Mouse (Mus musculus) midbrain, embryonic 12.5 days (tissue): ENCODE measurements around the gene Pdia3. TPM values are rescaled to one million over a fixed set of nuclear protein-coding genes. Genes with fewer than 3 reads are reported as not detected.
"Not testable (repeated sequence)": the region's sequence is repeated elsewhere in the genome, so short reads cannot be mapped to it uniquely, and the experiment has no call there.

Source experiments
- ATAC-seq: fragments of 200-750 bp; cut with Nextera tagmentation; 2 replicates; pipeline ENCODE4 v1.8.0; 2017; ENCODE audit warnings: low read depth, moderate TSS enrichment, moderate library complexity; ENCODE audit not compliant: low FRiP score
- H3K27ac ChIP-seq: fragments of 300-500 bp; sonication (generic); replicated peaks from 2 replicates; pipeline ENCODE4 v1.5.1; 2016; ENCODE audit warnings: mild to moderate bottlenecking
- H3K27me3 ChIP-seq: fragments of 300-500 bp; sonication (generic); 2 replicates; pipeline ENCODE4 v1.6.1; 2016; ENCODE audit warnings: mild to moderate bottlenecking
- H3K36me3 ChIP-seq: fragments of 300-500 bp; sonication (generic); 2 replicates; pipeline ENCODE4 v1.6.1; 2016
- H3K4me1 ChIP-seq: fragments of 300-500 bp; sonication (generic); 2 replicates; pipeline ENCODE4 v1.6.1; 2016
- H3K4me2 ChIP-seq: fragments of 300-500 bp; sonication (generic); replicated peaks from 2 replicates; pipeline ENCODE4 v1.6.1; 2016; ENCODE audit warnings: mild to moderate bottlenecking, moderate library complexity
- H3K4me3 ChIP-seq: fragments of 300-500 bp; sonication (generic); 2 replicates; pipeline ENCODE4 v1.5.1; 2016; ENCODE audit warnings: mild to moderate bottlenecking
- H3K9ac ChIP-seq: fragments of 300-500 bp; sonication (generic); replicated peaks from 2 replicates; pipeline ENCODE4 v1.6.1; 2016; ENCODE audit warnings: mild to moderate bottlenecking, moderate library complexity
- H3K9me3 ChIP-seq: fragments of 300-500 bp; sonication (generic); 2 replicates; pipeline ENCODE4 v1.6.1; 2016; ENCODE audit warnings: mild to moderate bottlenecking
- WGBS: fragments of 180-500 bp; shearing (Covaris S2); methylation state at CpG from one replicate; pipeline ENCODE4 v1.1.7; 2016; 5-methylcytosine and 5-hydroxymethylcytosine counted together
- polyA plus RNA-seq: library from polyadenylated mRNA; unstranded; fragments of >200 nt; fragmentation: Nextera tagmentation; extraction: Ambion mirVana; gene quantifications from 2 replicates; pipeline ENCODE4 v1.2.1, GENCODE M21; 2016

The Pdia3 gene
- polyA plus RNA-seq, 1 experiment from 2014 or later: 459 TPM

DNA sequence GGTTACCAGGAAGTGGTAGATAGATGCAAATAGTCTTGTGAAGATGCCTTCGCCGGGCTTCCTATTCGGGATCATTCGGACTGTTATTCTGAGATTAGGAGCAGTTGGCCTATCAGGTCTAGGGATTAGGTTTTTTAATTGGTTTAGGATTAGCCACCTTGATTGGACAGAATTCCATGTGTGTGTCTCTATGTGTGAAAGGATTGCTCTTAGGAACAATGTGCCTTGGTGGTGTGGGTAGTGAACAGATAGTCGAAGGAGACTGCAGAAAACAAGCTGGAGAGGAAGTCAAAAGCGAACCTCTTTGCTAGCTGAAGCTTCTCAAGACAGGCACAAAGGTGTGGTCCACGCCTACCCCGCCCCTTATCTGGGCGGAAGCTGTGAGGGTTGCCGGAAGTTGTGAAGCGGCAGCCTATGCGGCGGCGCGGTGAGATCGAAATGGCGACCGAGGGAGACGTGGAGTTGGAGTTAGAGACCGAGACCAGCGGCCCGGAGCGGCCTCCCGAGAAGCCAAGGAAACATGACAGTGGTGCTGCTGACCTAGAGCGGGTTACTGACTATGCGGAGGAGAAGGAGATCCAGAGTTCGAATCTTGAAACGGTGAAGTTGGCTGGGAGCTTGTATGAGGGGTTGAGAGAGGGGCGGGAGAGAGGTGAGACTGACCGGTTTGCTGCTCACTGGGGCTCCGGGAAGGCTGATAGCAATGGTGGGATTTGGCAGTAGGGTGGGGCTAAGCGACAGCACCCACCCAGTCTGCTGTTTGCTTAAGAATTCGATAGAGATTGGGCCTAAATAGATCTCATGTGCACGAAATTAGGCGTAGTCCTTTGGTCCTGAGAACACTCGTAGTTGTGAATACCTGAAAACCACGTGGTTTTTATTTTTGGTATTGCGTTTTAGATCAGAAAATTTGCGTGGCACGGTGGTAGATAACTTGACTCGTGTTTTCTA lies 43.4 kb downstream of the Pdia3 start, which contains the start of gene Serinc4:
Gene Serinc4, minus strand, starts transcription at position 90 of the 951 bp plus-strand sequence.
- Histone ChIP-seq H3K27ac (peak within 1 kb of the TSS; percentile 63), H3K4me3 (peak within 1 kb of the TSS; percentile 71), H3K4me1 (peaks cover 18% of the 10 kb centered on the region), H3K36me3 (peaks cover 44% of the 10 kb centered on the region), H3K9ac (peak within 1 kb of the TSS; percentile 73), H3K9me3 (no peaks in the 10 kb centered on the region), H3K4me2 (peak within 1 kb of the TSS; percentile 69), H3K27me3 (no peaks in the 10 kb centered on the region)
- ATAC-seq: peak; percentile 89
- WGBS: 4% methylated on average over 41 of the region's 41 CpGs

DNA sequence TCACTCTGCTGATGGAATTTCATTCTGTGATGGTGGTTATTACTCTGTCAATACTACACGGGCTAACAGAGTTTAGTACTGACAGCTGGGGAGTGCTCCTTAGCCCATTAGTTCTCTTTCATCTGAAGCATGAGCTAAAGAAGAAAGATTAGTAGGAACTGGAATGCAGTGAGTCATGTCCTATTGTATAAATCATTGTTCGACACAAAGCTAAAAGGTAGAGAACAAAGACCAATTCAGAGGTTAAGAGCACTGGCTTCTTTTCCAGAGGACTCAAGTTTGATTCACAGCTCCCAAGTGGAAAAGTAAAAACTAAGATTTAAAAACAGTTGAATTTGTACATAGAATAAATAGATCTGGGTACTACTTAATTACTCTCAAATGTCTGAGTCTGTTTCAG lies 46.5 kb downstream of the Pdia3 start:
- peaks cover 13% of the 10 kb centered on the region for H3K4me1 ChIP-seq
- no peak overlapping the region for H3K4me3 ChIP-seq
- H3K9ac ChIP-seq: no peak overlapping the region
- no peak overlapping the region for H3K4me2 ChIP-seq
- WGBS: 61% methylated on average over 2 of the region's 2 CpGs
- H3K27ac ChIP-seq: no peak overlapping the region
- no peak for ATAC-seq
- H3K27me3 ChIP-seq: no peaks in the 10 kb centered on the region
- no peaks in the 10 kb centered on the region for H3K9me3 ChIP-seq
- H3K36me3 ChIP-seq: peaks cover 19% of the 10 kb centered on the region

DNA sequence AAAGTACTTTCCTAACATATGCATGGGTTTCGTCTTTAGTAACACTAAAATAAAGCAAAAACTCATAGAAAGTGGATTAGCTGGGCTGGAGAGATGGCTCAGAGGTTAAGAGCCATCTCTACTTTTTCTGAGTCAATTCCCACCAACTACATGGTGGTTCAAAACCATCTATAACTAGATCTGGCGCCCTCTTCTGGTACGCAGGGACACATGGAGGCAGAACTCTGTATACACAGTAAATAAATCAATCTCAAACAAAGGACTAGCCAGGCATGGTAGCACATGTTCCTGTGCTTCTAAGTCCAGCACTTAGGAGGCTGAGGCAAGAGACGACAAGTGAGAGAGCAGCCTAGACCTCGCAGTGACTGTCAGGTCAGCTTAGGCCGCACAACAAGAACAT lies 55.4 kb downstream of the Pdia3 start:
- not testable (repeated sequence) for H3K4me3 ChIP-seq, H3K27me3 ChIP-seq, H3K9me3 ChIP-seq, H3K27ac ChIP-seq, H3K4me2 ChIP-seq, H3K4me1 ChIP-seq, H3K9ac ChIP-seq, ATAC-seq, H3K36me3 ChIP-seq
- WGBS: 100% methylated on average over 2 of the region's 6 CpGs

DNA sequence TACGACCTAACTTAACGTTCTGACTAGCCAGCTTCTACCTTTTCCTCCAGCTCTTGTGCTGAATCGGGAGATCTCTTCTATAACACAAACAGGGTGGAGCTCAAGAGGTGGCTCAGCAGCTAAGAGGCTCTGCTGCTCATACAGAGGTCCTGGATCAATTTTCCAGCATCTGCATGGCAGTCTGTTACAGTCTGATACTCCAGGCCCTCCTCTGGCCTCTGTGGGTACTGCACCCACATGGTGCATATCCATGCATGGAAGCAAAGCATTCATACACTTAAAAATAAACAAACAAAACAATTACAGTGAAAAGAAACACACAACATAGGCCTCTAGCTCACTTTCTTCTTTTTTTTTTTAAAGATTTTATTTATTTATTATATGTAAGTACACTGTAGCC lies 59.2 kb downstream of the Pdia3 start:
- not testable (repeated sequence) for H3K4me1 ChIP-seq, H3K9me3 ChIP-seq, H3K4me2 ChIP-seq, H3K4me3 ChIP-seq, H3K27me3 ChIP-seq, ATAC-seq, H3K9ac ChIP-seq, H3K27ac ChIP-seq, H3K36me3 ChIP-seq
- 97% methylated on average over 3 of the region's 3 CpGs for WGBS

DNA sequence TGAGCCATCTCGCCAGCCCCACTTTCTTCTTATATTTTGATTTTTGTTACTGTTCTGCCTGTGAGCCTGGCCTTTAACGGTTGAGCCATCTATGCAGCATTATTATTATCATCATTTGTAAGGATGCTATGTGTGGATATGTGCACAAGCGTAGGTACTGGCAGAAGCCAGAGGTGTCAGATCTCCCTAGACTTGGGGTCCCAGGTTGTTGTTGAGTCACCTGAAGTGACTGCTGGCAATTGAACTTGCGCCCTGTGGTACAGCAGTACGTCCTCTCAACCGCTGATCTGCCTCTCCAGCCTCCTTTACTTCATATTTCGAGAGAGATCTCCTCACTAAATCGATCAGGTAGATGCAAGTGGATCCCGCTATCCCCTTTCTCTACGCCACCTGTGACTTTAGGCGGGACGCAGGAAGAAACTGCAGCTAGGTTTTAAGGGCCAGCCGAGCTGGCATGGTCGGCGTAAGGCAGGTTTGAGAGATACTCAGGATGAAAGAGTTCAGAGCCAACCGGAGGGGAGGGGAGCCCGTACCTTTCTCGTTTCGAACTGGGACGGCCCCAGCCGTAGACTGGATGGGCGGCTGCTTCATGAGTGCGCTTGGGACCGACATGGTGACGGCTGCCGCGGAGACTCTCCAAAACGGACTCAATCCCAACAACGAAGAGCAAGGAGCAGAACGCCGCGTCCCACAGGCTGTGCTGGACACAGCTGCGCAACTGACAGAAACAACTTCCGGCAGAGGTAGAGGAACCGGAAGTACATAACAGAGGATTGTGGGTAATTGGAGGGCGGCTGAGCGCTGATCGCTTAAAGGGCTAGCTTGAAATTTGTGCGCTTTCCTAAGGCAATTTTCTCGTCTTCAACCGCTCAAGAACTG lies 60.0 kb downstream of the Pdia3 start, which contains the start of gene Mfap1b:
Gene Mfap1b, minus strand, starts transcription at position 767 of the 879 bp plus-strand sequence.
- Histone ChIP-seq H3K9ac (peak within 1 kb of the TSS; percentile 63), H3K27ac (peak within 1 kb of the TSS; percentile 71), H3K4me3 (peak within 1 kb of the TSS; percentile 64), H3K4me2 (peak within 1 kb of the TSS; percentile 78)
- ATAC-seq: peak; percentile 93
- not testable (repeated sequence) for H3K36me3 ChIP-seq, H3K4me1 ChIP-seq, H3K27me3 ChIP-seq, H3K9me3 ChIP-seq
- WGBS: 7% methylated on average over 41 of the region's 41 CpGs

DNA sequence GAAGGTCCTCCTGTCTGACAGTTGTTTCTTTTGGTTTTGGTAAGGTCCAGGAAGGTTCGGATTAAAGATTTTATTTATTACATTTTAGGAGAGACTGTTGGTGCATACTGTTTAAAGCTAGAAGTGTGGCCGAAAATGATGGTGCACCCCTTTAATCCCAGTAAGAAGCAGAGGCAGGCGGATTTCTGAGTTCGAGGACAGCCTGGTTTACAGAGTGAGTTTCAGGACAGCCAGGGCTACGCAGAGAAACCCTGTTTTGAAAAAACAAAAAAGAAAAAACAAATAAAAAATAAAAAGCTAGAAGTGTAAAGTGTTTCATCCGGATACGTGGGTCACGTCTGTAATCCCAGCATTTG lies 60.6 kb downstream of the Pdia3 start:
- peak overlapping the region; percentile 64 for H3K4me3 ChIP-seq
- no peaks in the 10 kb centered on the region for H3K27me3 ChIP-seq
- ATAC-seq: no peak
- H3K4me1 ChIP-seq: peaks cover 3% of the 10 kb centered on the region
- 38% methylated on average over 8 of the region's 8 CpGs for WGBS
- H3K9me3 ChIP-seq: no peaks in the 10 kb centered on the region
- H3K9ac ChIP-seq: peak overlapping the region; percentile 63
- peak overlapping the region; percentile 71 for H3K27ac ChIP-seq
- H3K4me2 ChIP-seq: peak overlapping the region; percentile 78
- H3K36me3 ChIP-seq: no peaks in the 10 kb centered on the region

DNA sequence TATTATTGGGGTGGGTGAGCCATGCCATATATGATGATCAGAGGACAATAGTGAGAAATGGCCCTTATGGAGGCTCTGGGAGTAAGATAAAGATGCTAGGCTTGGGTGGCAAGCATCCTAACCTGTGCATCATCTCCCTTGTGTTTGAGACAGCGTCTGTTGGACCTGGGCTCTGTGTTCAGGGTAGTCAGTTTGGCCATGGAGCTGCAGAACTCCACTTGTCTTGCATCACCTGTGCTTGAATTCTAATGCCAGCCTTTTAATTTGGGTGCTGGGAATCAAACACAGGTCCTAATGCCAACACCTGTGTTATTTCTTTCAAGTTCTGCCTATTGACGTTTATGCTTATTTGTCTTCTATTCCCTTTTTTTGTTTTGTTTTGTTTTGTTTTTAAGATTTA lies 61.7 kb downstream of the Pdia3 start:
- not testable (repeated sequence) for H3K4me1 ChIP-seq, ATAC-seq, H3K27ac ChIP-seq, H3K4me2 ChIP-seq, H3K4me3 ChIP-seq, H3K9ac ChIP-seq, H3K9me3 ChIP-seq, H3K36me3 ChIP-seq, H3K27me3 ChIP-seq
- WGBS: 95% methylated on average over 2 of the region's 2 CpGs

DNA sequence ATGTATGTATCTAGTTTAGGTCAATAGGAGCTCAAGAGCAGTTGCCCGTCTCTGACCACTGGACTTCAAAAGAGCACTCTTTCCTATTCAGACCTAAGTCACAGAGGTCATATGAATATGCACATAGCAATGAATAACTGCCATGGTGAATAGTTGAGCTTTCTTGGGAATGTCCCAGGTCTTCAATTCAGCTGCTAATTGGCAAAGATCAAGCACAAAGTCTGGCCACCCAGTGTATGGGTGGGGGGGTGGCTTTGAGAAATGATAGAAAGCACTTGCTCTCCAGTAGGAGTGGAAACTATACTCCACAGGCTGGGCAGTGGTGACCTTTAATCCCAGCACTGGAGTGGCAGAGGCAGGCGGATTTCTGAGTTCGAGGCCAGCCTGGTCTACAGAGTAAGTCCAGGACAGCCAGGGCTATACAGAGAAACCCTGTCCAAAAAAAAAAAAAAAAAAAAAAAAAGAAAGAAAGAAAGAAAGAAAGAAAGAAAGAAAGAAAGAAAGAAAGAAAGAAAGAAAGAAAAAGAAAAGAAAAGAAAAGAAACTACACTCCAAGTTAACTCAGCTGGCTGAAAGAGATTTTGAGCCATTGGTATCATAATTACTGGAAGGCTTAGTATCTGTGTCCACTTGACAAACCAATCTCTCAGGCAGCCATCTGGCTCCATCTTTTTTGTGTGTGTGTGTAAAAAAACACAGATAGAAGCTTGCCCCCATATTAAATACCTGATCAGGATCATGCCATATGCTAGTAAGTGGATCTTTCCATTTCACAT lies 64.1 kb downstream of the Pdia3 start:
- no peak overlapping the region for H3K27ac ChIP-seq
- H3K4me3 ChIP-seq: no peak overlapping the region
- no peaks in the 10 kb centered on the region for H3K9me3 ChIP-seq
- H3K9ac ChIP-seq: no peak overlapping the region
- H3K4me1 ChIP-seq: peaks cover 3% of the 10 kb centered on the region
- ATAC-seq: no peak
- no peak overlapping the region for H3K4me2 ChIP-seq
- 76% methylated on average over 3 of the region's 3 CpGs for WGBS
- no peaks in the 10 kb centered on the region for H3K27me3 ChIP-seq
- H3K36me3 ChIP-seq: no peaks in the 10 kb centered on the region

DNA sequence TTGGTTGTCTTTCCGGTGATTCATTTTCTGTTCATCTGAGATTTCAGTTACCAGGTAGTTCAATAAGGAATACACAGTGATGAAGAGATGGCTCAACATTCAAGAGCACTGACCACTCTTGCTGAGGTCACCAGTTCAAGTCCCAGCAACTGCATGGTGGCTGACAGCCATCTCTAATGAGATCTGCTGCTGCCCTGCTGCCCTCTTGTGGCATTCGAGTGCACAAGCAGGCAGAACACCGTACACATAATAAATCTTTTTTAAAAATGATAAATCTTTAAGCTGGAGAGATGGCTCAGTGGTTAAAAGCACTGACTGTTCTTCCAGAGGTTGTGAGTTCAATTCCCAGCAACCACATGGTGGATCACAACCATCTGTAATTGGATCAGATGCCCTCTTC lies 66.9 kb downstream of the Pdia3 start:
- no peak for ATAC-seq
- no peaks in the 10 kb centered on the region for H3K36me3 ChIP-seq
- WGBS: 55% methylated on average over 3 of the region's 3 CpGs
- H3K4me1 ChIP-seq: no peaks in the 10 kb centered on the region
- 0 out of 2 replicates have a peak, but pooled peaks cover 4% of the 10 kb centered on the region for H3K27me3 ChIP-seq
- H3K27ac ChIP-seq: no peak overlapping the region
- H3K4me3 ChIP-seq: no peak overlapping the region
- H3K9ac ChIP-seq: no peak overlapping the region
- H3K9me3 ChIP-seq: no peaks in the 10 kb centered on the region
- no peak overlapping the region for H3K4me2 ChIP-seq

DNA sequence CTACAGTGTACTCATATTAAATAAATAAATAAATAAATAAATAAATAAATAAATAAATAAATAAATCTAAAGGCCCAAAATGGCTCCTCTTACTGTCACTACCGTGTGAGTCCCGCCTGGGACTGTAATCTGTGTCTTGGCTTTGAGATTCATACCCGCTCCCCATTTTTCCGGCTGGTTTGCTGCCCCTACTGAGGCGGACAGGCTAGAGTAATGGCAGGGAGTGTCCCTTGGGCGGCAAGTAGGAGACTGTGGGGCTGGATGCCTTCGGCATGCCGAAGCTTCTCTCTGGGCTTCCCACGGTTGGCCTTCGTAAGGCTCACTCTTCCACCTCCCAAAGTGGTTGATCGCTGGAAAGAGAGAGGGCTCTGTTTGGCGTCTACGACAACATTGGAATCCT lies 67.3 kb downstream of the Pdia3 start:
- not testable (repeated sequence) for H3K27me3 ChIP-seq, ATAC-seq, H3K9me3 ChIP-seq, H3K4me2 ChIP-seq, H3K36me3 ChIP-seq, H3K9ac ChIP-seq, H3K4me3 ChIP-seq, H3K4me1 ChIP-seq, H3K27ac ChIP-seq
- WGBS: 85% methylated on average over 13 of the region's 13 CpGs

DNA sequence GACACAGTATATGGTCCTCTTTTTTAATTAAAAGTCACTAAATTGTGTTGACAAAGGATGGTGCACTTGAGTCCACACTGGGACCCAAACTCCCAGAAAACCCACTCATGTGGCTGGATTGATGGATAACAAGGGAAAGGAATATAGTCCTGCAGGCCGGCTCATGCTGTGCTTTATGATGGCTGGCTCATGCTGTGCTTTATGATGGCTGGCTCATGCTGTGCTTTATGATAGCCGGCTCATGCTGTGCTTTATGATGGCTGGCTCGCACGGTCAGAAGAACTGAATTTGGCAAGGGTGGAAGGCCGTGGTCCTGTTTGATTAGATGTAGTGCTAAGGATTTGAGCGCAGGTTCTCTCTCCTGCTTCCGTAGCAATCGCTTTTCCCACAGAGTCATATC lies 70.0 kb downstream of the Pdia3 start:
- Histone ChIP-seq H3K9ac (no peak overlapping the region), H3K4me3 (no peak overlapping the region), H3K36me3 (no peaks in the 10 kb centered on the region), H3K9me3 (no peaks in the 10 kb centered on the region), H3K27ac (no peak overlapping the region), H3K4me1 (no peaks in the 10 kb centered on the region), H3K27me3 (0 out of 2 replicates have a peak, but pooled peaks cover 4% of the 10 kb centered on the region), H3K4me2 (no peak overlapping the region)
- no peak for ATAC-seq
- 44% methylated on average over 8 of the region's 8 CpGs for WGBS
